Mouse (Mus musculus): Measurements from ENCODE around the gene Auts2. TPM values are rescaled to one million over a fixed set of nuclear protein-coding genes. Genes with fewer than 3 reads are reported as not detected.

Auts2 gene
- polyA plus RNA-seq, 1 experiment from 2014 or later = 56.7 TPM

GRCm38 (mm10) chr5:131839023-131839422 lies 704.1 kb downstream of the Auts2 start:
- peaks cover 7% of the 10 kb centered on the region; the same call in 1 of the 2 replicates for H3K27me3 ChIP-seq (ENCODE audit: insufficient read depth, poor library complexity, severe bottlenecking)
- no peaks in the 10 kb centered on the region for H3K9me3 ChIP-seq
- no peak overlapping the region for H3K27ac ChIP-seq
- no peaks in the 10 kb centered on the region for H3K36me3 ChIP-seq
- DNase-seq (ENCODE audit: low spot score) = no peak
- peaks cover 11% of the 10 kb centered on the region for H3K4me1 ChIP-seq (replicated peaks)
- WGBS = 86% methylated on average over 10 of the region's 10 CpGs
- no peak overlapping the region for H3K4me3 ChIP-seq

- Histone ChIP-seq H3K9me3 (no peaks in the 10 kb centered on the region), H3K4me1 (replicated peaks) (peaks cover 12% of the 10 kb centered on the region), H3K27ac (no peak overlapping the region), H3K27me3 (ENCODE audit: insufficient read depth, poor library complexity, severe bottlenecking) (peaks cover 7% of the 10 kb centered on the region; the same call in 1 of the 2 replicates), H3K36me3 (no peaks in the 10 kb centered on the region), H3K4me3 (no peak overlapping the region)
- WGBS = 74% methylated on average over 6 of the region's 6 CpGs
- no peak for DNase-seq (ENCODE audit: low spot score)
Observed at GRCm38 (mm10) chr5:131838064-131838463, 705.1 kb downstream of the Auts2 start.

- Histone ChIP-seq H3K27me3 (ENCODE audit: insufficient read depth, poor library complexity, severe bottlenecking) (peaks cover 7% of the 10 kb centered on the region; the same call in 1 of the 2 replicates), H3K27ac (no peak overlapping the region), H3K4me1 (replicated peaks) (peaks cover 16% of the 10 kb centered on the region), H3K4me3 (no peak overlapping the region), H3K36me3 (no peaks in the 10 kb centered on the region), H3K9me3 (no peaks in the 10 kb centered on the region)
- WGBS = 80% methylated on average over 6 of the region's 6 CpGs
- no peak for DNase-seq (ENCODE audit: low spot score)
Observed at GRCm38 (mm10) chr5:131836014-131836735, 707.0 kb downstream of the Auts2 start.

GRCm38 (mm10) chr5:131832891-131833876 lies 710.0 kb downstream of the Auts2 start:
- Histone ChIP-seq H3K4me1 (replicated peaks) (peaks cover 21% of the 10 kb centered on the region), H3K27ac (peak overlapping the region; percentile 79), H3K9me3 (no peaks in the 10 kb centered on the region), H3K36me3 (no peaks in the 10 kb centered on the region), H3K27me3 (ENCODE audit: insufficient read depth, poor library complexity, severe bottlenecking) (peaks cover 7% of the 10 kb centered on the region; the same call in 1 of the 2 replicates), H3K4me3 (no peak overlapping the region)
- DNase-seq (ENCODE audit: low spot score) = peak; percentile 57
- WGBS = 36% methylated on average over 19 of the region's 19 CpGs

- Histone ChIP-seq H3K9me3 (no peaks in the 10 kb centered on the region), H3K36me3 (no peaks in the 10 kb centered on the region), H3K4me3 (no peak overlapping the region), H3K27me3 (ENCODE audit: insufficient read depth, poor library complexity, severe bottlenecking) (no peaks in the 10 kb centered on the region), H3K27ac (no peak overlapping the region), H3K4me1 (replicated peaks) (peaks cover 27% of the 10 kb centered on the region)
- 93% methylated on average over 6 of the region's 6 CpGs for WGBS
- DNase-seq (ENCODE audit: low spot score) = no peak
Observed at GRCm38 (mm10) chr5:131830111-131830510, 713.0 kb downstream of the Auts2 start.

- 56% methylated on average over 3 of the region's 3 CpGs for WGBS
- Histone ChIP-seq H3K9me3 (no peaks in the 10 kb centered on the region), H3K27me3 (ENCODE audit: insufficient read depth, poor library complexity, severe bottlenecking) (peaks cover 3% of the 10 kb centered on the region; the same call in 1 of the 2 replicates), H3K27ac (no peak overlapping the region), H3K4me3 (no peak overlapping the region), H3K4me1 (replicated peaks) (peaks cover 36% of the 10 kb centered on the region), H3K36me3 (no peaks in the 10 kb centered on the region)
- DNase-seq (ENCODE audit: low spot score) = peak; percentile 13
Observed at GRCm38 (mm10) chr5:131829248-131829647, 713.9 kb downstream of the Auts2 start.

GRCm38 (mm10) chr5:131828607-131829006 lies 714.5 kb downstream of the Auts2 start:
- H3K4me1 ChIP-seq (replicated peaks) = peaks cover 33% of the 10 kb centered on the region
- peaks cover 3% of the 10 kb centered on the region; the same call in 1 of the 2 replicates for H3K27me3 ChIP-seq (ENCODE audit: insufficient read depth, poor library complexity, severe bottlenecking)
- 88% methylated on average over 2 of the region's 2 CpGs for WGBS
- no peak overlapping the region for H3K4me3 ChIP-seq
- no peak overlapping the region for H3K27ac ChIP-seq
- H3K36me3 ChIP-seq = no peaks in the 10 kb centered on the region
- H3K9me3 ChIP-seq = no peaks in the 10 kb centered on the region
- DNase-seq (ENCODE audit: low spot score) = no peak

GRCm38 (mm10) chr5:131826362-131827261 lies 716.5 kb downstream of the Auts2 start:
- WGBS = 94% methylated on average over 8 of the region's 8 CpGs
- H3K9me3 ChIP-seq = no peaks in the 10 kb centered on the region

GRCm38 (mm10) chr5:131825421-131825820 lies 717.7 kb downstream of the Auts2 start:
- Histone ChIP-seq H3K9me3 (no peaks in the 10 kb centered on the region), H3K36me3 (no peaks in the 10 kb centered on the region), H3K4me1 (replicated peaks) (peaks cover 23% of the 10 kb centered on the region), H3K4me3 (no peak overlapping the region), H3K27ac (no peak overlapping the region), H3K27me3 (ENCODE audit: insufficient read depth, poor library complexity, severe bottlenecking) (peaks cover 3% of the 10 kb centered on the region; the same call in 1 of the 2 replicates)
- WGBS = 18% methylated on average over 3 of the region's 3 CpGs
- DNase-seq (ENCODE audit: low spot score) = no peak

More at GRCm38 (mm10) chr5:131826362-131827261, 716.5 kb downstream of the Auts2 start:
- DNase-seq (ENCODE audit: low spot score) = no peak
- no peak overlapping the region for H3K4me3 ChIP-seq
- H3K27me3 ChIP-seq (ENCODE audit: insufficient read depth, poor library complexity, severe bottlenecking) = peaks cover 3% of the 10 kb centered on the region; the same call in 1 of the 2 replicates
- no peaks in the 10 kb centered on the region for H3K36me3 ChIP-seq
- no peak overlapping the region for H3K27ac ChIP-seq
- peaks cover 23% of the 10 kb centered on the region for H3K4me1 ChIP-seq (replicated peaks)

GRCm38 (mm10) chr5:131824197-131824991 lies 718.8 kb downstream of the Auts2 start:
- H3K9me3 ChIP-seq = no peaks in the 10 kb centered on the region
- H3K4me1 ChIP-seq (replicated peaks) = peaks cover 22% of the 10 kb centered on the region
- peaks cover 3% of the 10 kb centered on the region; the same call in 1 of the 2 replicates for H3K27me3 ChIP-seq (ENCODE audit: insufficient read depth, poor library complexity, severe bottlenecking)
- no peaks in the 10 kb centered on the region for H3K36me3 ChIP-seq
- no peak overlapping the region for H3K4me3 ChIP-seq
- 11% methylated on average over 11 of the region's 11 CpGs for WGBS
- DNase-seq (ENCODE audit: low spot score) = no peak
- H3K27ac ChIP-seq = 0 out of 2 replicates have a peak overlapping the region, but pooled peaks have one; percentile 53

- Histone ChIP-seq H3K9me3 (no peaks in the 10 kb centered on the region), H3K4me1 (replicated peaks) (peaks cover 18% of the 10 kb centered on the region), H3K36me3 (no peaks in the 10 kb centered on the region), H3K4me3 (no peak overlapping the region), H3K27ac (no peak overlapping the region), H3K27me3 (ENCODE audit: insufficient read depth, poor library complexity, severe bottlenecking) (peaks cover 3% of the 10 kb centered on the region; the same call in 1 of the 2 replicates)
- no peak for DNase-seq (ENCODE audit: low spot score)
- 92% methylated on average over 4 of the region's 4 CpGs for WGBS
Observed at GRCm38 (mm10) chr5:131821461-131821860, 721.7 kb downstream of the Auts2 start.
